Mouse (Mus musculus): ENCODE data around the gene Ptafr. TPM values are rescaled to one million over a fixed set of nuclear protein-coding genes. Genes with fewer than 3 reads are reported as not detected.

Gene Ptafr
- polyA plus RNA-seq, 1 experiment = 2.9 TPM

- Histone ChIP-seq H3K27ac (ENCODE audit: insufficient read depth, low read depth, low read length) (peak overlapping the region; percentile 32), H3K27me3 (ENCODE audit: control insufficient read depth, insufficient read depth, low read length) (no peaks in the 10 kb centered on the region), H3K4me1 (ENCODE audit: control insufficient read depth, insufficient read depth, insufficient read length, low read length) (peaks cover 17% of the 10 kb centered on the region; the same call in 1 of the 2 replicates), H3K36me3 (ENCODE audit: control insufficient read depth, insufficient read depth, low read length) (no peaks in the 10 kb centered on the region), H3K4me3 (ENCODE audit: low read depth, low read length) (peak overlapping the region; percentile 14)
- 54% methylated on average over 3 of the region's 3 CpGs for WGBS
- no peak for TF ChIP-seq CTCF (IDR thresholded peaks at IDR 0.05; ENCODE audit: extremely low read depth, insufficient read length, insufficient replicate concordance, low read depth, low read length)
- no peak for TF ChIP-seq POLR2A (IDR thresholded peaks at IDR 0.05; ENCODE audit: low read depth, low read length)
These were observed 606 bp upstream of the Ptafr start for GRCm38 (mm10) chr4:132563261-132563660.

- TF ChIP-seq POLR2A (IDR thresholded peaks at IDR 0.05; ENCODE audit: low read depth, low read length) (no peak; the same call in 1 of the 2 replicates), CTCF (IDR thresholded peaks at IDR 0.05; ENCODE audit: extremely low read depth, insufficient read length, insufficient replicate concordance, low read depth, low read length) (no peak)
- peak overlapping the region; percentile 58 for H3K27ac ChIP-seq (ENCODE audit: insufficient read depth, low read depth, low read length)
- H3K36me3 ChIP-seq (ENCODE audit: control insufficient read depth, insufficient read depth, low read length) = no peaks in the 10 kb centered on the region
- H3K4me1 ChIP-seq (ENCODE audit: control insufficient read depth, insufficient read depth, insufficient read length, low read length) = peaks cover 17% of the 10 kb centered on the region; the same call in 1 of the 2 replicates
- peak overlapping the region; percentile 51 for H3K4me3 ChIP-seq (ENCODE audit: low read depth, low read length)
- H3K27me3 ChIP-seq (ENCODE audit: control insufficient read depth, insufficient read depth, low read length) = no peaks in the 10 kb centered on the region
- WGBS = 54% methylated on average over 12 of the region's 12 CpGs
These were observed 1.4 kb downstream of the Ptafr start for GRCm38 (mm10) chr4:132565089-132565747.

- H3K27ac ChIP-seq (ENCODE audit: insufficient read depth, low read depth, low read length) = peak overlapping the region; percentile 29
- H3K36me3 ChIP-seq (ENCODE audit: control insufficient read depth, insufficient read depth, low read length) = no peaks in the 10 kb centered on the region
- no peak for TF ChIP-seq POLR2A (IDR thresholded peaks at IDR 0.05; ENCODE audit: low read depth, low read length)
- H3K4me1 ChIP-seq (ENCODE audit: control insufficient read depth, insufficient read depth, insufficient read length, low read length) = peaks cover 20% of the 10 kb centered on the region; the same call in 1 of the 2 replicates
- no peaks in the 10 kb centered on the region for H3K27me3 ChIP-seq (ENCODE audit: control insufficient read depth, insufficient read depth, low read length)
- WGBS = 49% methylated on average over 9 of the region's 9 CpGs
- H3K4me3 ChIP-seq (ENCODE audit: low read depth, low read length) = peak overlapping the region; percentile 8
These were observed 3.5 kb downstream of the Ptafr start for GRCm38 (mm10) chr4:132567361-132567779.

- no peaks in the 10 kb centered on the region for H3K27me3 ChIP-seq (ENCODE audit: control insufficient read depth, insufficient read depth, low read length)
- H3K4me1 ChIP-seq (ENCODE audit: control insufficient read depth, insufficient read depth, insufficient read length, low read length) = peaks cover 15% of the 10 kb centered on the region; the same call in 1 of the 2 replicates
- no peak overlapping the region for H3K27ac ChIP-seq (ENCODE audit: insufficient read depth, low read depth, low read length)
These were observed 5.2 kb downstream of the Ptafr start for GRCm38 (mm10) chr4:132569115-132569514.

GRCm38 (mm10) chr4:132571190-132571589 is 7.3 kb downstream of the Ptafr start:
- WGBS = 78% methylated on average over 9 of the region's 9 CpGs
- H3K27me3 ChIP-seq (ENCODE audit: control insufficient read depth, insufficient read depth, low read length) = no peaks in the 10 kb centered on the region
- no peak for TF ChIP-seq POLR2A (IDR thresholded peaks at IDR 0.05; ENCODE audit: low read depth, low read length)
- TF ChIP-seq CTCF (IDR thresholded peaks at IDR 0.05; ENCODE audit: extremely low read depth, insufficient read length, insufficient replicate concordance, low read depth, low read length) = no peak
- peaks cover 6% of the 10 kb centered on the region; the same call in 1 of the 2 replicates for H3K4me1 ChIP-seq (ENCODE audit: control insufficient read depth, insufficient read depth, insufficient read length, low read length)
- no peaks in the 10 kb centered on the region for H3K36me3 ChIP-seq (ENCODE audit: control insufficient read depth, insufficient read depth, low read length)
- H3K4me3 ChIP-seq (ENCODE audit: low read depth, low read length) = no peak overlapping the region
- peak overlapping the region; percentile 57 for H3K27ac ChIP-seq (ENCODE audit: insufficient read depth, low read depth, low read length)

More at GRCm38 (mm10) chr4:132569115-132569514, 5.2 kb downstream of the Ptafr start:
- TF ChIP-seq POLR2A (IDR thresholded peaks at IDR 0.05; ENCODE audit: low read depth, low read length) = no peak
- TF ChIP-seq CTCF (IDR thresholded peaks at IDR 0.05; ENCODE audit: extremely low read depth, insufficient read length, insufficient replicate concordance, low read depth, low read length) = peak; percentile 60; the same call in 1 of the 2 replicates
- H3K4me3 ChIP-seq (ENCODE audit: low read depth, low read length) = no peak overlapping the region
- no peaks in the 10 kb centered on the region for H3K36me3 ChIP-seq (ENCODE audit: control insufficient read depth, insufficient read depth, low read length)
- 94% methylated on average over 5 of the region's 5 CpGs for WGBS

- Histone ChIP-seq H3K36me3 (ENCODE audit: control insufficient read depth, insufficient read depth, low read length) (no peaks in the 10 kb centered on the region), H3K4me1 (ENCODE audit: control insufficient read depth, insufficient read depth, insufficient read length, low read length) (peaks cover 3% of the 10 kb centered on the region; the same call in 1 of the 2 replicates), H3K4me3 (ENCODE audit: low read depth, low read length) (no peak overlapping the region), H3K27me3 (ENCODE audit: control insufficient read depth, insufficient read depth, low read length) (no peaks in the 10 kb centered on the region), H3K27ac (ENCODE audit: insufficient read depth, low read depth, low read length) (no peak overlapping the region)
- TF ChIP-seq CTCF (IDR thresholded peaks at IDR 0.05; ENCODE audit: extremely low read depth, insufficient read length, insufficient replicate concordance, low read depth, low read length) = no peak
- no peak for TF ChIP-seq POLR2A (IDR thresholded peaks at IDR 0.05; ENCODE audit: low read depth, low read length)
- WGBS = 46% methylated on average over 11 of the region's 11 CpGs
These were observed 9.5 kb downstream of the Ptafr start for GRCm38 (mm10) chr4:132573327-132573726.

GRCm38 (mm10) chr4:132574809-132575347 is 11.0 kb downstream of the Ptafr start:
- 84% methylated on average over 1 of the region's 1 CpGs for WGBS
- TF ChIP-seq CTCF (IDR thresholded peaks at IDR 0.05; ENCODE audit: extremely low read depth, insufficient read length, insufficient replicate concordance, low read depth, low read length) = no peak
- no peak for TF ChIP-seq POLR2A (IDR thresholded peaks at IDR 0.05; ENCODE audit: low read depth, low read length)
- Histone ChIP-seq H3K4me1 (ENCODE audit: control insufficient read depth, insufficient read depth, insufficient read length, low read length) (peaks cover 3% of the 10 kb centered on the region; the same call in 1 of the 2 replicates), H3K27me3 (ENCODE audit: control insufficient read depth, insufficient read depth, low read length) (no peaks in the 10 kb centered on the region), H3K27ac (ENCODE audit: insufficient read depth, low read depth, low read length) (no peak overlapping the region), H3K36me3 (ENCODE audit: control insufficient read depth, insufficient read depth, low read length) (no peaks in the 10 kb centered on the region), H3K4me3 (ENCODE audit: low read depth, low read length) (no peak overlapping the region)
